Mouse (Mus musculus): ENCODE results near the gene Dnajc4. TPM values are rescaled to one million over a fixed set of nuclear protein-coding genes. Genes with fewer than 3 reads are reported as not detected.

Dnajc4 gene
- total RNA-seq, 2 experiments from 2014 or later: 28.2 to 28.9 TPM

DNA sequence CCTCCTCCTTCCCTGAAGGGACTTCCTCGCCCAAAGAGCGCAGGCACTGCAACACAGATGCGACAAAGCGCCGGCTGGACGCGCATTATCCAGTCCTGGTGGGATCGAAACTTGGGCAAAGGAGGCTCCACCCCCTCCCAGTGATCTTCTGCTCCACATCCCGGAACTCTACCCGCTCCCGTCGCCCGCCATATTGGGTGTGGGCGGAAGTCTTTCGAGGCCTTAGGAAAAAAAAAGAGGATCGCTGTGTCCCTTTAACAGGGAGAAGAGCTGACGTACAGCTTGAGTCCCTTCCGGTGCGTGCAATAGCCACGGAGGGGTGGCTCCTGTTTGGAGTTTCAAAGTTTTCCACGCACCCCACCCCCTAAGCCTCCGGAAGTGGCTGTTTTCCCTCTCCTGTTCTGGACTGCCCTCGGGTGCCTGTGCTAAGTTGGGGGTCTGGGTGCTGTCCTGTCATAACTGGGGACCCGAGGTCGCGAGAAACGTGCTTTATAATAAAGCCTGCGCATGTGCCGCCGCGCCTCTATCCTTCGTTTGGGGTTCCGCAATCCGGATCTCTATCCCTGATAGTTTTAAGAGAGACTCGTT is 40.9 kb downstream of the Dnajc4 start:
- no peak for TF ChIP-seq CTCF (IDR thresholded peaks at IDR 0.05)
- intact Hi-C loops (cut with DNase I): no loop called here
- peak overlapping the region; percentile 62 for H3K4me3 ChIP-seq
- DNase-seq (ENCODE audit: extremely low spot score in 1 of 2, low spot score in 2 of 2): peak; percentile 90 to 92
- peak overlapping the region; percentile 96 for H3K27ac ChIP-seq

DNA sequence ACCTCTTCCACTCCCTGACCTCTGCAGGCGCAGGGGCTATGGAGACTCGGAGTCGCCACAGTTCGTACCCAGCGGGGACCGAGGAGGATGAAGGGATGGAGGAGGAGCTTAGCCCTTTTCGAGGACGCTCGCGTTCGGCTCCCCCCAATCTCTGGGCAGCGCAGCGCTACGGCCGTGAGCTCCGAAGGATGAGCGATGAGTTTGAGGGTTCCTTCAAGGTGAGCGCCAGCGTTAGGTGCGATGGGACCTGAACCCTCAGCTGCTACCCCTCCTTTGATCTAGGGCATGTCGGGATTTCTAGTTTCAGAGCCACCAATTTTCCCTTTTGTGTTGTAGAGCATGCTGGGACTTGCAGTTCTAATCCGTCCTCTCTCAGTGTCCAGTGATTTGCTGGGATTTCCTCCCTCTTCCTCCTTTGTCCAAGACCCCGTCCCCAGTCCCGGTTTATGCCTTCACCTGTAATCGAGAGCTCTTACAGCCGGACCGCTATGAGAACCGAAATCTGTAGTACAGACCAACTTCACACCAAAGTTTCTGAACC is 41.7 kb downstream of the Dnajc4 start:
- intact Hi-C loops (cut with DNase I): loop anchor here (1.0 kb wide), 1 partner anchor 8 kb away; the partner anchor contains the start of gene Gpr137
- peak overlapping the region; percentile 62 for H3K4me3 ChIP-seq
- peak overlapping the region; percentile 96 for H3K27ac ChIP-seq
- DNase-seq (ENCODE audit: extremely low spot score in 1 of 2, low spot score in 2 of 2): peak in 1 of 2 experiments; percentile 56
- no peak for TF ChIP-seq CTCF (IDR thresholded peaks at IDR 0.05)

DNA sequence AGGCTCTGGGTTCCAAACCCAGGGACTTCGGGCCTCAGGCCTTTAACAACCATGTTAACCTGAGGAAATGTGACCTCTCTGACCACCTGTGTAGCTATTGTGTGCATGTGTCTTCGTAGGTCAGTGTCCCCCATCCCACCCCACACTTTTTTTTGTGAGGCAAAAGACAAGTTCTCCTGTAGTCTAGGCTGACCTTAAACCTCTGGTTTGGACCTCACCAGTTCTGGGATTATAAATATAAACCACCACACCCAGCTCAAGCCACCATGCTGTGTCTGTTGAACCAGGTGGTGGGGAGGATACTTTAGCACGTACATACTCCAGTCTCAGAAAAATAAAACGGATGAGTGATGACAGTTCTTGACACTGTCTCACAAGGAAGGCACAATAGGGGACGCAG is 42.4 kb downstream of the Dnajc4 start:
- Histone ChIP-seq H3K4me3 (peak overlapping the region; percentile 62), H3K27ac (no peak overlapping the region; the same call in 1 of the 2 replicates)
- intact Hi-C loops (cut with DNase I): loop anchor here (1.0 to 5.0 kb wide), 2 partner anchors 8 to 703 kb away; partner anchors contain the start of gene Gpr137
- no peak for DNase-seq (ENCODE audit: extremely low spot score in 1 of 2, low spot score in 2 of 2)
- TF ChIP-seq CTCF (IDR thresholded peaks at IDR 0.05): no peak

DNA sequence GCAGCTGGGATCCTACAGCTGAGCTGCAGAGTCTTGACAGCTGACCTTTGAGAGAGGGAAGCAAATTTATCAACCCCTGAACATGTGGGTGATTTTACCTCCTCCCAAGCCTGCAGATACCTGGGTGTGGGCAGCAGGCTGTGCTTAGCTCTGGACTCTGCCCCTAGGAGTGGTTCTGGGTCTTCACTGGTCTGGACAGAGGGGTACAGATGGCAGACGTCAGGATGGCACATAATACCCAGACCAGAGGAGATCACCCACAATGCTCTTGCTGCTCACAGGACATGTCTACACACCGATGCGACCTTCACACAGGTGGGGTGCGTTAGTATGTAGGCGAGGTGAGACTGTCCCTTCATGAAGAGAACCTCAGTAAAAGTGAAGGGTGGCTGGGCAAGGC is 42.8 kb downstream of the Dnajc4 start:
- Histone ChIP-seq H3K27ac (no peak overlapping the region), H3K4me3 (no peak overlapping the region)
- intact Hi-C loops (cut with DNase I): loop anchor here (5.0 kb wide), 1 partner anchor 702 kb away; no protein-coding TSS in a partner anchor
- no peak for TF ChIP-seq CTCF (IDR thresholded peaks at IDR 0.05)
- DNase-seq (ENCODE audit: extremely low spot score in 1 of 2, low spot score in 2 of 2): no peak

- no peak for TF ChIP-seq CTCF (IDR thresholded peaks at IDR 0.05)
- intact Hi-C loops (cut with DNase I): loop anchor here (5.0 kb wide), 1 partner anchor 701 kb away; no protein-coding TSS in a partner anchor
- Histone ChIP-seq H3K4me3 (no peak overlapping the region), H3K27ac (no peak overlapping the region)
- DNase-seq (ENCODE audit: extremely low spot score in 1 of 2, low spot score in 2 of 2): no peak
Observed at GRCm38 (mm10) chr19:6948186-6948585, 44.2 kb downstream of the Dnajc4 start.

DNA sequence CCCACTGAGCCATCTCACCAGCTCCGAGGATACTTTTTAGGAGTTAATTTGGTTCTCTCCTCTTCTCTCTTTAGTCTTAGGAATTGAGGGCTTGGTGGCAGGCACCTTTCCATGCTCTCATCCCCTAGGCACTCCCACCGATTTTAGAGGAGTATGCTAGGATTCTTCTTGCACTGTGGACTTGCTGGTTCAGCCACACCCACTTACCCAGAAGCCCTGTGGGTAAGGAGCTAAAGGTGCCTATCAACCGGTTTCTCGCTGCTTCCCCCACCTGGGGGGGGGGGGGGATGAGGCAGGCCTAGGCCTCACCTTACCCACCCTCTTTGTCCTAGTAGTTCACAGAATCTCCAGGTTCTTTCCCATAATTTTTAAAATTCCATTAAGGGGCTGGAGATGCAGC is 44.6 kb downstream of the Dnajc4 start:
- H3K4me3 ChIP-seq: no peak overlapping the region
- no peak for DNase-seq (ENCODE audit: extremely low spot score in 1 of 2, low spot score in 2 of 2)
- TF ChIP-seq CTCF (IDR thresholded peaks at IDR 0.05): no peak
- intact Hi-C loops (cut with DNase I): loop anchor here (5.0 kb wide), 1 partner anchor 700 kb away; no protein-coding TSS in a partner anchor
- H3K27ac ChIP-seq: no peak overlapping the region

DNA sequence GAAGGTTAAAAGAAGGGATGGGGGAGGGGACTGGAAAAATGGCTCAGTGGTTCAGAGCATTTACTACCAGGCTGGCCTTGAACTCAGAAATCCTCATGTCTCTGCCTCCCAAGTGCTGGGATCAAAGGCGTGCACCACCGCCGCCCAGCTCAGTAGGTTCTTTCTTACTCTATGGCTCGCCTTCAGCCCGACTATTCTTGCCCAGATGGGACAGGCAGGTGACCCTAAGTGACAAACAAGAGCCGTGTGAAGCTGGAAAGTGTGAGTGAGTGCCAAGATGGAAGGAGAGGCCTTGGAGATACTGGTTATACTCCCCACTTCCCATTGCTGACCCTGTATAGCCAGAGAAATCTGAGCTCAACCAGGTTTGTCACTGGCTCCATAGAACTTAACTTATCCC is 48.7 kb downstream of the Dnajc4 start:
- TF ChIP-seq CTCF (IDR thresholded peaks at IDR 0.05): no peak
- no peak overlapping the region for H3K4me3 ChIP-seq
- intact Hi-C loops (cut with DNase I): loop anchor here (5.0 kb wide), 1 partner anchor 34 kb away; the partner anchor contains the start of gene Plcb3
- no peak for DNase-seq (ENCODE audit: extremely low spot score in 1 of 2, low spot score in 2 of 2)
- H3K27ac ChIP-seq: no peak overlapping the region

GRCm38 (mm10) chr19:6942764-6943163 is 49.6 kb downstream of the Dnajc4 start:
- peak overlapping the region; percentile 97 for H3K27ac ChIP-seq
- intact Hi-C loops (cut with DNase I): loop anchor here (1.0 to 5.0 kb wide), 2 partner anchors 8 to 35 kb away; partner anchors contain the start of gene Plcb3
- no peak for DNase-seq (ENCODE audit: extremely low spot score in 1 of 2, low spot score in 2 of 2)
- peak overlapping the region; percentile 92 for H3K4me3 ChIP-seq
- no peak for TF ChIP-seq CTCF (IDR thresholded peaks at IDR 0.05)

GRCm38 (mm10) chr19:6942249-6942691 is 50.1 kb downstream of the Dnajc4 start, which contains the start of gene Gpr137:
Gpr137 (minus strand) TSS chr19:6942480.
- Histone ChIP-seq H3K4me3 (peak within 1 kb of the TSS; percentile 92), H3K27ac (peak within 1 kb of the TSS; percentile 97)
- intact Hi-C loops (cut with DNase I): loop anchor here (1.0 to 5.0 kb wide), 2 partner anchors 8 to 35 kb away; partner anchors contain the start of gene Plcb3

GRCm38 (mm10) chr19:6941372-6942248 is 50.8 kb downstream of the Dnajc4 start, which contains the start of gene Bad:
Bad (plus strand) TSS chr19:6941861.
- Histone ChIP-seq H3K4me3 (peak within 1 kb of the TSS; percentile 92), H3K27ac (peak within 1 kb of the TSS; percentile 97)
- TF ChIP-seq CTCF (IDR thresholded peaks at IDR 0.05): no peak; the same call in 1 of the 2 replicates
- peak; percentile 92 to 96 for DNase-seq (ENCODE audit: extremely low spot score in 1 of 2, low spot score in 2 of 2)
- intact Hi-C loops (cut with DNase I): loop anchor here (1.0 to 5.0 kb wide), 2 partner anchors 9 to 36 kb away; partner anchors contain the start of gene Plcb3

More at GRCm38 (mm10) chr19:6942249-6942691, 50.1 kb downstream of the Dnajc4 start, which contains the start of gene Gpr137:
- TF ChIP-seq CTCF (IDR thresholded peaks at IDR 0.05): no peak
- peak; percentile 92 for DNase-seq (ENCODE audit: extremely low spot score in 1 of 2, low spot score in 2 of 2)

Measured in left cerebral cortex, adult 2 months (tissue).